Mouse (Mus musculus) hindlimb bud, embryonic 11.5 days (tissue): Measurements from ENCODE around the gene Msi1.

ENCODE experiments used
- DNase-seq: peaks from one replicate; pipeline ENCODE4 v3.0.0-alpha.2; 2012; ENCODE audit warnings: low read depth, low spot score; ENCODE audit errors: extremely low spot score

The Msi1 gene

GRCm38 (mm10) chr5:115429359-115430186 lies at the start of gene Msi1:
Gene Msi1 (plus strand): TSS chr5:115429599.
- no peak for DNase-seq

DNA sequence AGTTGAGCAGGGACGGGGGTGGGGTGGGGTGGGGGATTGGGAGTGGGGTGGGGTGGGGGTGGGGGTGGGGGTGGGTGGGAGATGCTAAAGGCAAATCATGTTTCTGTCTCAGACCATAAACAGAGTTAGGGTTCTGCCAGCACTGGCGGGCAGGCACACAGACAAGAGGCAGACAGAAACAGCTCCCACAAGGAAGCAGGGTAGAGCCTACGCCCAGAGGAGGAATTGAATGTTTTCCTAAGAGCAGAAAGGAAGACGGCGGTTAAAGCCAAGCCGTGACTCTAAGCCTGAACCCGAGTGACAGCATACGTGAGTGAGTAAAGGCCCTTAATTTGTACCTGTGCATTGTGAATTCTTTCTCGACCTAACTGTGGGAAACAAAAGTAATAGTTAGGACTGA lies 37.5 kb upstream of the Msi1 start:
- no peak for DNase-seq

GRCm38 (mm10) chr5:115392969-115393368 lies 36.4 kb upstream of the Msi1 start:
- no peak for DNase-seq

GRCm38 (mm10) chr5:115394223-115394622 lies 35.2 kb upstream of the Msi1 start:
- no peak for DNase-seq

DNA sequence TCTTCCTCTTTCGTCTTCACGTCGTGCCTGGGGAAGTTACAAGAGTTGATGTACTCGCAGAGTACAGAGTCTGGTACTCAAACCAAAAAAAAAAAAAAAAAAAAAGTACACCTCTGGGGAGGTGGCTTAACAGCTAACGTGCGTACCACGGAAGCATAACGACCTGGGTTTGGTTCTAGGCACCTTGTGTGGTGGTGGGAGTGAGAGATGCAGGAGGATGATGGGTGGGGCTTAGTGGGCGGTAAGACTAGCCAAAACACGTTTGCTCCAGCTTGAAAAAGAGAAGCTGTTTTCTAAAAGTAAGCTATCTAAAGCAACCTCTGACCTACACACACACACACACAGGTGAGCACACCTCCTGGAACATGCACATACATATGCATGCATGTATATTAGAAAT lies 34.6 kb upstream of the Msi1 start:
- DNase-seq, result no peak

DNA sequence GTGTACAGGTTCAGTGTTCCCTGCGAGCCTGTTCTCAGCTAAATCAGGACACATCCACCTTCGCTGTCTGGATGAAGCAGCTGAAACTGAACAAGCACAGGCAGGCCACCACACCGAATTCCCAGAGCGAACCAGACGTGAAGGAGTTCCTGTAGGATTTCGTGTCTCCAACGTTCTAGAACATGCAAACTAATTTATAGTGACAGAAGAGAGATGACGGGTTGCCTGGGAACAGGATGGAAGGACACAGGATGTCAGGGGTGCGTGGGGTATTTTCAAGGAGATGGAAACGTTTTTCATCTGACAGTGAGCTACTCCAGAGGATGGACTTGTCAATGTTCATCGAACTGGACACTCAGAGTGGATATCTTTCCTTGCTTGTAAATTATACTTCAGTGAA lies 32.7 kb upstream of the Msi1 start:
- DNase-seq, result no peak

- DNase-seq, result no peak
These were observed 31.3 kb upstream of the Msi1 start for GRCm38 (mm10) chr5:115397839-115398780.

GRCm38 (mm10) chr5:115402063-115402462 lies 27.3 kb upstream of the Msi1 start:
- DNase-seq, result no peak

DNA sequence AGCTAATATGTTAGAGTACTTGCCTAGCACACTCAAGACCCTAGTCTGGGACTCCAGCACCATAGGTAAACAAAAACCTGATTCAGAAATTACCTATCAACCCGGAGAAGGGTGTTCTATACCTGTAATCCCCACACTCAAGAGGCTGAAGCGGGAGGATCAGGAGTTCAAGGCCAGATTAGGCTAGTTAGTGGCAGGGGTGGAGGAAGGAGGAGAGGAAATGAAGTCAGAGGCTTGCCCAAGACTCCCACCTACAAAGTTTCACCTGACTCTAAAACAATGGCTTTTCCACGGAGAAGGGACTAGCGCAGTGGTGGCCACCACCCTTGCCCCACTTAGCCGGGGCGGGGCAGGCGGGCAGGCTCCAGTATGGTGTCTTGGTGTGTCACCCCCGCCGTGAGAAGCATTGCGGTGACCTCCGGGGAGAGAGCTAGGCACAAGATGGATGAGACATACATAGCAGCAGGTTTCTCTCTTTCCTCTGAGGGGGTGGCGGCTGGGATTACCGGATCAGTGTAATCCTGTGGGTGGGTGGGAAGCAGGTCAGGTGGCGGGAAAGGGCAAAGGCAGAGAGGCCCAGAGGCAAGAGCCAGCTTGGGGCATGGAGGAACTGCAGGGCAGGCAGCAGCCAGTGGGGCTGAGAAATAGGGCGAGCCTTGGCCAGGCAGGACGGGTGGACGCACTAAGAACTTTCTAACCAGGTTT lies 25.8 kb upstream of the Msi1 start:
- DNase-seq, result no peak

- no peak for DNase-seq
These were observed 25.1 kb upstream of the Msi1 start for GRCm38 (mm10) chr5:115404241-115404794.

DNA sequence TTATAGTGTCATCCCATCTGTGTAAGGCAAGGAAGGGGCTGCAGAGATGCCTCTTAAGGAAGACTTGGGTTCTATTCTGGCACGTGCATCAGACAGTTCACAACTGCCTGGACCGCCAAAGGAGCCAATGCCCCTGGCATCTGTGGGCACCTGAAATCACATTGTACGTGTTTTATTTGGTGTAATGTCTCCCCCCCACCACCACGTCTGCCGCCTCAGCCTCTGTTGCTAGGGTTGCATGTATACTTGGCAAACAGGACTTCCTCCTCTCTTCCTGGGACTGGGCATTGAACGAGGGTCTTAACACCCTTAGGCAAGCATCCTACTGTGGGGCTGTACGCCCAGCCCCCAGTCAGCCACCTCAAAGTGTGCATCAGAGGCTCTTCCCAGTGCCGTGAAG lies 24.2 kb upstream of the Msi1 start:
- DNase-seq, result no peak

DNA sequence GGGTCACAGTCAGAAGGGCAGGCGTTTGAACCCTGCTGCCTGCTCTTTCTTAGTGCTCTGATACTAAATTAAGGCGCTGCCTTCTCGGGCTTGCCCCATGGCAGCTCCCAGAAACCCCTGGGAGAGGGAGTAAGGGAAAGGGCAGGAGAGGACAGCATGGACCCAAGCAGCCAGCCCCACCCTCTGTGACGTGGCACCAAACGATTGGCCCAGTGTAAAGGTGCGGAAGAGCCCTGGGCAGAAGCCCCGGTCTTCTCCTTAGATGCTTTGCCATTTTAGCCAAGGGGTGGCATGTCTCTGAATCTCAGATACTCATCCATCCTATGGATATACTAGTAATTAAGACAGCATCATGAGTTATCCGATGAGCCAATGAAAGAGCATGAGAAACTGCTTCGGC lies 21.3 kb upstream of the Msi1 start:
- DNase-seq, result no peak

GRCm38 (mm10) chr5:115415111-115416085 lies 14.0 kb upstream of the Msi1 start:
- DNase-seq, result no peak

DNA sequence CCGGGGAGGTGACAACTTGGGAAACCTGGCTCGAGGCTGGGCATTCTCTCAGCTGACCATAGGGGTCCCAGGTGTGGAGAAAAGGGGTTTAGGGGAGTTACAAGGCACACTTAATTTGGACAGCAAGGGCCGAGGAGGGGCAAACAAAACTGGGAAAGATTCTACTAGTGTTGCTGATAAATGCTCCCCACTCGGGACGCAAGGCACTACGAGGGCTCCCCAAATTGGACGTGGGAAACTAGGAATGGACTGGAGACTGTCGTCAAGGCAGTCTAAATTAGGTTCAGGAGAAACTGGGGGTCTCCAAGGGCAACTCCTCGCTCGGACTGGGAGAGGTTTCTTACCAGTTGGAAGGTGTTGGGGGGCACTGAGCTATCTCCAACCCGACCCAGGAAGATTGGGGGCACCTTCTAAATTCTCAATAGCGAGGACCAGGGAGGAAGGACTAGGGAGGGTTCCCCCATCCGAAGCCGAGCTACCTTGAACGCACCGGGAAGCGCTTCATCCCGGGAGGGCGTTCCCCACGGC lies 504 bp upstream of the Msi1 start:
- no peak for DNase-seq

DNA sequence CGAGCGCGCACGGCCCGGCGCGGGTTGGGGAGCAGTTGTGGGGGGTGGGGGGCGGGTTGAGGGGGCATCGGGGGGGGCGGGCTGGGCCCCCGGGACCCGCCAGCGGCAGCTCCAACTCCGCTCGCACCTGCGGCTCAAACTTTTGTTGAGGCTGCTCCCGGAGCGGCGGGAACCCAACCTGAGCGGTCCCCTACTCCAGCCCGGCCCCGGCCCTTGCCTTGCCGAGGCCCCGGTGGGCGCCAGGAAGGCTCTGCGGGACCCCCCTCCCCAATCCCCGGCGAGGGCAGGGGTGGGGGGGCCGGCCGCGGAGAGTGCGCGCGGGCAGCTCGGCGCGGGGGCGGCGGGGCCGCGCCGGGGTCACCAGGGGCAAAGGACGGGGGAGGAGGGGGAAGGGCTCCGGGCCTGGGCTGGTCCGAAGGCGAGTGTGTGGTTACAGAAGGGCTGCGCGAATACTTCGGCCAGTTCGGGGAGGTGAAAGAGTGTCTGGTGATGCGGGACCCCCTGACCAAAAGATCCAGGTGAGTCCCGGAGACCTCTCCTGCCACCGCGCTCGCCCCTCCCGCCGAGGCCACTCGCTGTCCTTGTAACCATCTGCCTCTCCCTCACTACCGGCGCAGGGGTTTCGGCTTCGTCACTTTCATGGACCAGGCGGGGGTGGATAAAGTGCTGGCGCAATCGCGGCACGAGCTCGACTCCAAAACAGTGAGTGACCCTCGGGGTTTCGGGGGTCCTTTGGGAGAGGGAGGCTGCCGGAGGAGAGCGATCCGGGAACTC lies 975 bp downstream of the Msi1 start:
- no peak for DNase-seq

DNA sequence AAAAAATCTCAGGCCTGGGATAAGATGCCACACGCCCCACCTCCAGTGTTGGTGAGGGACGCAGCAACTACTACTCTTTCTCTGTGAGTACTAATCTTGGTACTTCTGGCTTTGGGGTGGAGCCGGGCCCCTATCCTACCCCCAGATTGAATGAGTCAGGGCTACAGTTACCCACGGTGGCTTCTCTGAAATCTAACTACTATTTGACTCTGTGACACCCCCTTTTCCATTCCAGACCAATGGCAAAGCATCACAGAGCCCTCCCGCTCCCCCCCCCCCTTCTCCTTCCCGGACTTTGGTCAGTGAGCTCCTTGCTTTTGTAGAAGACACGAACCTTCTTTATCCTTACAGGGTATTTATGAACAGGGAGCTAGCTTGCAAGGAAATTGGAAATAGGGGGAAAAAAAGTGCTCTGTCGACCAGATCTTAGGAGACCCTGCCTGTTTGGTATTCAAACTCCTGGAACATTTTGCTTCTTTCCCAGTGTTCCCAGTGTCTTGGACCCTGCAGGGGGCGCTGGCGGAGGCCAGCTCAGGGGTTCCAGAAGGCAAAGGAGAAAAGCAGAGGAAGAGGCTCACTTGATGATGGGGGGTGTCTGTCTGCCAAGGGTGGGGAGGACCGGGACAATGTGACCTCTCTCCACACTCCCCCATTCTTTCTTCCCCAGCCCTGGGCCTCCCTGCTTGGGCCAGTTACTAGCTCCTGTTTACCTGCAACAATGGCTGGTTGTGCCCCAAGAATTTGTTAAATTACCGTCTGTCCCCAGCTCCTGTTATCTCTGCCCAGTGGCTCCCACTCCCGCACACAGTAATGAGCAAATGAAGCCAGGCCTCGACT lies 1.9 kb downstream of the Msi1 start:
- no peak for DNase-seq

DNA sequence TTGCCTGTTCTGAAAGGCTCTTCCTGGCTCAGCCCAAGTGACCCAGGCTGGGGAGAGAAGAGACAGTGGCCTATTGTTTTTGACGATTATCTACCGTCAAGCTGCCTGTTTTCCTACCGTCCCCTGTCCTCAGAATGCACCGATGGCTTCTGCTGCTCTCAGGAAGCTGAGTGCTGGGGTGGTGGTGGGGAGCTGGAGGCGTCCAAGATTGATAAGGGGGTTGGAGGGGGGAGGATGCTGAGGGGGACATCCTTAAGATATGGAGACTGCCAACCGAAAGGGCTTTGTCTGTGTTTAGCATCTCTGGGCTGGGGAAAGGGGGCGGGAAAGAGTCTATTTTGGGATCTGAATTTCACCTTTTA lies 2.5 kb downstream of the Msi1 start:
- DNase-seq, result no peak

DNA sequence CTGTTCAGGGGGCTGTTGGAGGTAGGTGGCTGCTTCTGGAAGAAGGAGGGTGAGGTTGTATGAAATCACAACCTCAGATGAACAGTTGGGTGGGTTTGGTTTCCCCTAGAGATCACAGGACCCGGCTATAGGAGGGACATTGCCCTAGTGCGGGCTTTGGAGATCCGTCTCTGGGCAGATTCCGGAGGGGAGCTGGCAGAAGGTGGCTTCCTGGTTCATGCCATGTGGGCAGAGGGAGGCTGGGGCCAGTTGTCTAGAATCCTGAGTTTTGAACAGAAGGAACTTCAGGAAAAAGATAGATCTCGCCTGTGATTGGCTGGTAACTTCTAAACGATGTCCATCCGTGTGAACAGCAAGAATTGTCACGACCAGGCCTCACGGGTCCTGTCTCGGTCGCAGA lies 3.0 kb downstream of the Msi1 start:
- DNase-seq, result no peak
